In the genomic region with DNA sequence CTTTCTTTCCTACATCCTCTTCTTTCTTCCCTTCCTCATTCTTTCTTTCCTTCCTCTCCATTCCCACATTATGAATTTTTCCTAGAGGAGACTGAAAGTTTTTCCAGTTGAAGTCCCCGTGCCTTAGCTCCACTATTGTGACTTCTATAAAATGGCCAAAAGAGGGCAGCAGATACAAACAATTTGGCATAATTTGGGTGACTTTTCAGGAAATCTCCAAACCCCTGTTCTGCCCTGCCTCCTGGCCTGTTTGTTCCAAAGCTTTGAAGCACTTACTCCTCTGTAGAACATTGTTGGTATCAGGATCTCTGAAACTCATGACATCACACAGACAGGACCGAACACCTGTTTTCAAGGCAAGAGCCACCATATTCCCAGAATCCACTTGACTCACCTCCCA, we compare ENCODE assay signal across 8 mouse cellular contexts.
DNase-seq lines count a peak whose midpoint lies in the region; ATAC-seq and TF ChIP-seq lines count a peak whose summit lies in the region.

No protein-coding gene starts in this region.

- no peaks in the 10 kb centered on the region for H3K27me3 ChIP-seq in heart, embryonic 12.5 days (replicated peaks)
- no peaks in the 10 kb centered on the region for H3K27me3 ChIP-seq in forebrain, embryonic 16.5 days (replicated peaks; ENCODE audit: control insufficient read depth, insufficient read depth, low read length)
- no peaks in the 10 kb centered on the region for H3K27me3 ChIP-seq in stomach, postnatal 0 days (ENCODE audit: control insufficient read depth, insufficient read depth, low read length)

- TF ChIP-seq EP300 in stomach, postnatal 0 days (optimal IDR thresholded peaks at IDR 0.05), result no peak

- no peaks in the 10 kb centered on the region for H3K36me3 ChIP-seq in heart, embryonic 12.5 days
- no peaks in the 10 kb centered on the region for H3K36me3 ChIP-seq in forebrain, embryonic 16.5 days (ENCODE audit: control insufficient read depth, insufficient read depth)
- no peaks in the 10 kb centered on the region for H3K36me3 ChIP-seq in stomach, postnatal 0 days (ENCODE audit: control insufficient read depth, insufficient read depth, low read length)

- ATAC-seq in heart, embryonic 12.5 days (ENCODE audit: insufficient number of reproducible peaks, low FRiP score), result no peak
- peak; percentile 20; the same call in 1 of the 2 replicates for ATAC-seq in forebrain, embryonic 16.5 days
- ATAC-seq in stomach, postnatal 0 days (ENCODE audit: low FRiP score, low TSS enrichment), result no peak

- no peak overlapping the region for H3K4me3 ChIP-seq in heart, embryonic 12.5 days
- H3K4me3 ChIP-seq in forebrain, embryonic 16.5 days (replicated peaks; ENCODE audit: low read length), result no peak overlapping the region
- H3K4me3 ChIP-seq in stomach, postnatal 0 days (ENCODE audit: low read depth, low read length), result no peak overlapping the region

- peak; percentile 61 for TF ChIP-seq CTCF in stomach, postnatal 0 days (IDR thresholded peaks at IDR 0.05; ENCODE audit: low read depth)

- no peak overlapping the region for H3K4me2 ChIP-seq in heart, embryonic 12.5 days
- no peak overlapping the region for H3K4me2 ChIP-seq in forebrain, embryonic 16.5 days (ENCODE audit: low read length)
- no peak overlapping the region for H3K4me2 ChIP-seq in stomach, postnatal 0 days (replicated peaks; ENCODE audit: low read depth)

- H3K27ac ChIP-seq in heart, embryonic 12.5 days (ENCODE audit: poor library complexity, severe bottlenecking), result no peak overlapping the region
- no peak overlapping the region for H3K27ac ChIP-seq in forebrain, embryonic 16.5 days (ENCODE audit: low read length)
- H3K27ac ChIP-seq in stomach, postnatal 0 days (replicated peaks), result no peak overlapping the region

- H3K9me3 ChIP-seq in heart, embryonic 12.5 days (replicated peaks), result no peaks in the 10 kb centered on the region
- H3K9me3 ChIP-seq in forebrain, embryonic 16.5 days (ENCODE audit: control insufficient read depth, low read length), result no peaks in the 10 kb centered on the region
- H3K9me3 ChIP-seq in stomach, postnatal 0 days (ENCODE audit: control insufficient read depth, low read length), result no peaks in the 10 kb centered on the region

- no peak overlapping the region for H3K9ac ChIP-seq in heart, embryonic 12.5 days
- no peak overlapping the region for H3K9ac ChIP-seq in forebrain, embryonic 16.5 days (replicated peaks; ENCODE audit: low read depth, low read length)
- H3K9ac ChIP-seq in stomach, postnatal 0 days (ENCODE audit: low read length), result no peak overlapping the region

- 66% methylated on average over 2 of the region's 2 CpGs for WGBS in heart, embryonic 12.5 days
- 59% methylated on average over 2 of the region's 2 CpGs for WGBS in forebrain, embryonic 16.5 days
- 58% methylated on average over 2 of the region's 2 CpGs for WGBS in stomach, postnatal 0 days

- DNase-seq in heart, postnatal 10 days, result peak; percentile 5 to 15
- peak; percentile 2 for DNase-seq in right cerebral cortex, postnatal 4 days
- no peak for DNase-seq in right cerebral cortex, postnatal 25 days
- no peak for DNase-seq in stomach, postnatal 0 days (ENCODE audit: low spot score)
- DNase-seq in natural killer cell, adult 2 months (ENCODE audit: low spot score in 2 of 2), result no peak
- DNase-seq in cerebellum, adult 8-10 months, result no peak

- intact Hi-C loops in heart, postnatal 10 days (cut with DNase I), result loop anchor here (1.0 to 2.0 kb wide), 2 partner anchors 233 to 321 kb away; no protein-coding TSS in a partner anchor

- H3K4me1 ChIP-seq in heart, embryonic 12.5 days (replicated peaks), result no peaks in the 10 kb centered on the region
- H3K4me1 ChIP-seq in forebrain, embryonic 16.5 days (replicated peaks; ENCODE audit: control insufficient read depth, insufficient read depth, low read length), result no peaks in the 10 kb centered on the region
- H3K4me1 ChIP-seq in stomach, postnatal 0 days (replicated peaks; ENCODE audit: control insufficient read depth, insufficient read depth), result no peaks in the 10 kb centered on the region

Comparison
In these comparisons a context has a peak if more than half of its experiments do, and no peak if none do; other contexts are left out.
1. DNase-seq: peak in heart, postnatal 10 days (2 of 2) and right cerebral cortex, postnatal 4 days (single experiment); none in right cerebral cortex, postnatal 25 days (single experiment), stomach, postnatal 0 days (single experiment), natural killer cell, adult 2 months (0 of 2) and cerebellum, adult 8-10 months (single experiment).